Mouse (Mus musculus): ENCODE measurements at regions not wholly inside any gene's neighbourhood (a gene's known extent, or its start where the extent isn't known, plus 50 kb on each side); places are given as distances from the start of the nearest gene placed in this dataset.
"Not testable (repeated sequence)": the region's sequence is repeated elsewhere in the genome, so short reads cannot be mapped to it uniquely, and the experiment has no call there.

- DNase-seq: no peak
Measured at GRCm38 (mm10) chr14:19327321-19327720, 91.4 kb downstream of the Gm21738 start.

- no peak for DNase-seq
Measured at GRCm38 (mm10) chr14:19311614-19312013, 107.1 kb downstream of the Gm21738 start.

GRCm38 (mm10) chr14:19302859-19303258 lies 115.9 kb downstream of the Gm21738 start:
- DNase-seq: not testable (repeated sequence)

GRCm38 (mm10) chr14:19279096-19279495 lies 139.6 kb downstream of the Gm21738 start:
- DNase-seq: no peak

GRCm38 (mm10) chr14:19277777-19278385 lies 140.8 kb downstream of the Gm21738 start:
- DNase-seq: peak; percentile 18 to 68
